Mouse (Mus musculus): ENCODE results near the gene Gpr12. TPM values are rescaled to one million over a fixed set of nuclear protein-coding genes. Genes with fewer than 3 reads are reported as not detected.
A peak's percentile ranks its signal among the peaks of the same experiment; 100 is the strongest.
"Not testable (repeated sequence)": the region's sequence is repeated elsewhere in the genome, so short reads cannot be mapped to it uniquely, and the experiment has no call there.

The Gpr12 gene
- total RNA-seq, 2 experiments from 2014 or later, result not detected

GRCm38 (mm10) chr5:146591636-146592035 lies 6.6 kb upstream of the Gpr12 start:
- ATAC-seq (replicated peaks; ENCODE audit: low FRiP score, low TSS enrichment, poor library complexity, severe bottlenecking), result no peak

- ATAC-seq (replicated peaks; ENCODE audit: low FRiP score, low TSS enrichment, poor library complexity, severe bottlenecking), result no peak
These were observed 5.9 kb upstream of the Gpr12 start for GRCm38 (mm10) chr5:146590987-146591386.

- no peak for ATAC-seq (replicated peaks; ENCODE audit: low FRiP score, low TSS enrichment, poor library complexity, severe bottlenecking)
These were observed 1.5 kb upstream of the Gpr12 start for GRCm38 (mm10) chr5:146586357-146587070.

- no peak for ATAC-seq (replicated peaks; ENCODE audit: low FRiP score, low TSS enrichment, poor library complexity, severe bottlenecking)
These were observed 240 bp upstream of the Gpr12 start for GRCm38 (mm10) chr5:146585307-146585651.

GRCm38 (mm10) chr5:146584156-146584477 lies 922 bp downstream of the Gpr12 start:
- no peak for ATAC-seq (replicated peaks; ENCODE audit: low FRiP score, low TSS enrichment, poor library complexity, severe bottlenecking)

GRCm38 (mm10) chr5:146576668-146577067 lies 8.4 kb downstream of the Gpr12 start:
- ATAC-seq (replicated peaks; ENCODE audit: low FRiP score, low TSS enrichment, poor library complexity, severe bottlenecking), result no peak

GRCm38 (mm10) chr5:146572735-146573042 lies 12.3 kb downstream of the Gpr12 start:
- ATAC-seq (replicated peaks; ENCODE audit: low FRiP score, low TSS enrichment, poor library complexity, severe bottlenecking), result not testable (repeated sequence)

- ATAC-seq (replicated peaks; ENCODE audit: low FRiP score, low TSS enrichment, poor library complexity, severe bottlenecking), result not testable (repeated sequence)
These were observed 13.0 kb downstream of the Gpr12 start for GRCm38 (mm10) chr5:146571830-146572734.

- ATAC-seq (replicated peaks; ENCODE audit: low FRiP score, low TSS enrichment, poor library complexity, severe bottlenecking), result not testable (repeated sequence)
These were observed 14.9 kb downstream of the Gpr12 start for GRCm38 (mm10) chr5:146570179-146570578.

- 0 out of 2 replicates have a peak, but pooled peaks have one; percentile 52 for ATAC-seq (replicated peaks; ENCODE audit: low FRiP score, low TSS enrichment, poor library complexity, severe bottlenecking)
These were observed 18.0 kb downstream of the Gpr12 start for GRCm38 (mm10) chr5:146567054-146567453.

GRCm38 (mm10) chr5:146564259-146564658 lies 20.8 kb downstream of the Gpr12 start:
- no peak for ATAC-seq (replicated peaks; ENCODE audit: low FRiP score, low TSS enrichment, poor library complexity, severe bottlenecking)

- not testable (repeated sequence) for ATAC-seq (replicated peaks; ENCODE audit: low FRiP score, low TSS enrichment, poor library complexity, severe bottlenecking)
These were observed 29.2 kb downstream of the Gpr12 start, which contains the start of gene Gm3415 for GRCm38 (mm10) chr5:146555836-146556235. Gene Gm3415, plus strand, starts transcription at chr5:146556136.

GRCm38 (mm10) chr5:146537347-146537746 lies 47.7 kb downstream of the Gpr12 start, which contains the start of gene Gm3409:
Gene Gm3409, plus strand, starts transcription at chr5:146537647.
- ATAC-seq (replicated peaks; ENCODE audit: low FRiP score, low TSS enrichment, poor library complexity, severe bottlenecking), result not testable (repeated sequence)

Other genes with a start within 250 kb of the Gpr12 start
- not detected in 2 replicates for gene Wasf3, start 200.3 kb downstream of the Gpr12 start, total RNA-seq (2014; fragmentation: Nextera tagmentation)
- gene Wasf3, start 200.3 kb downstream of the Gpr12 start, total RNA-seq (2017), result not detected in 2 replicates
- not detected in 2 replicates for gene Gm6408, start 103.3 kb downstream of the Gpr12 start, total RNA-seq (2014; fragmentation: Nextera tagmentation)
- gene Gm6408, start 103.3 kb downstream of the Gpr12 start, total RNA-seq (2017), result not detected in 2 replicates
- not detected in 2 replicates for gene Gm6370, start 93.9 kb downstream of the Gpr12 start, total RNA-seq (2014; fragmentation: Nextera tagmentation)
- gene Gm6370, start 93.9 kb downstream of the Gpr12 start, total RNA-seq (2017), result not detected in 2 replicates
- gene 4930449I24Rik, start 82.8 kb downstream of the Gpr12 start, total RNA-seq (2014; fragmentation: Nextera tagmentation), result not detected in 2 replicates
- not detected in 2 replicates for gene 4930449I24Rik, start 82.8 kb downstream of the Gpr12 start, total RNA-seq (2017)
- not detected in 2 replicates for gene Gm3402, start 71.1 kb downstream of the Gpr12 start, total RNA-seq (2014; fragmentation: Nextera tagmentation)
- gene Gm3402, start 71.1 kb downstream of the Gpr12 start, total RNA-seq (2017), result not detected in 2 replicates
- gene Gm3404, start 59.4 kb downstream of the Gpr12 start, total RNA-seq (2014; fragmentation: Nextera tagmentation), result not detected in 2 replicates
- not detected in 2 replicates for gene Gm3404, start 59.4 kb downstream of the Gpr12 start, total RNA-seq (2017)
- gene Gm3409, start 47.6 kb downstream of the Gpr12 start, total RNA-seq (2014; fragmentation: Nextera tagmentation), result not detected in 2 replicates
- not detected in 2 replicates for gene Gm3409, start 47.6 kb downstream of the Gpr12 start, total RNA-seq (2017)
- not detected in 2 replicates for gene Gm3415, start 29.1 kb downstream of the Gpr12 start, total RNA-seq (2014; fragmentation: Nextera tagmentation)
- not detected in 2 replicates for gene Gm3415, start 29.1 kb downstream of the Gpr12 start, total RNA-seq (2017)
- 5.8 and 7.2 TPM in 2 replicates for gene Usp12, start 209.8 kb upstream of the Gpr12 start, total RNA-seq (2014; fragmentation: Nextera tagmentation)
- 13.9 and 14.1 TPM in 2 replicates for gene Usp12, start 209.8 kb upstream of the Gpr12 start, total RNA-seq (2017)
- 2,306 and 2,977 TPM in 2 replicates for gene Rpl21, start 247.7 kb upstream of the Gpr12 start, total RNA-seq (2014; fragmentation: Nextera tagmentation)
- 2,430 and 3,681 TPM in 2 replicates for gene Rpl21, start 247.7 kb upstream of the Gpr12 start, total RNA-seq (2017)

All from megakaryocyte-erythroid progenitor cell, adult 5-6 weeks (primary cell).